Mouse (Mus musculus): Measurements from ENCODE around the gene Serbp1. TPM values are rescaled to one million over a fixed set of nuclear protein-coding genes. Genes with fewer than 3 reads are reported as not detected.

Serbp1 gene
- polyA plus RNA-seq, 1 experiment from 2014 or later, result 1,082 TPM

DNA sequence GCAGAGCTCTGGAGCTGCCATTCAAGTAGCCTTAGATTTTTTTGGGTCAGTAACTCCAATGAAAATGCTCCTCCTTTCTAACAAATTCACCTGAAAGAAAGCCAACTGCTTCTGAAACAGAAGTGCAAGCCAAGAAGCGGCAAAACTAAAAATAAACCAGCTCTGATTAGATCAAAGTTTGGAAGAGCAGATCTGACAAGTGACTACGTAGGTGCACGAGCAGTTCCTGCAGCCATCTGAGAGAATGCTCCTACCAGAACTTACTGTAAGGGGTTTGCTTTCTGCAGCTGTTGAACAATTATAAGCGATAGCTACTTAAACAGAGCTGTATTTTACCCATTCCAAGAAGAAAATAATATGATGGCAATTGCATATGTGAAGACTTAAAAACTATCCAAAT, 64.5 kb downstream of the Serbp1 start:
- Histone ChIP-seq H3K4me3 (ENCODE audit: inconsistent target) (no peak overlapping the region), H3K79me2 (ENCODE audit: inconsistent target) (no peaks in the 10 kb centered on the region), H3K36me3 (ENCODE audit: inconsistent target) (no peaks in the 10 kb centered on the region), H3K27ac (peak overlapping the region; percentile 82)
- WGBS (ENCODE audit: missing documents), result 92% methylated on average over 4 of the region's 4 CpGs

DNA sequence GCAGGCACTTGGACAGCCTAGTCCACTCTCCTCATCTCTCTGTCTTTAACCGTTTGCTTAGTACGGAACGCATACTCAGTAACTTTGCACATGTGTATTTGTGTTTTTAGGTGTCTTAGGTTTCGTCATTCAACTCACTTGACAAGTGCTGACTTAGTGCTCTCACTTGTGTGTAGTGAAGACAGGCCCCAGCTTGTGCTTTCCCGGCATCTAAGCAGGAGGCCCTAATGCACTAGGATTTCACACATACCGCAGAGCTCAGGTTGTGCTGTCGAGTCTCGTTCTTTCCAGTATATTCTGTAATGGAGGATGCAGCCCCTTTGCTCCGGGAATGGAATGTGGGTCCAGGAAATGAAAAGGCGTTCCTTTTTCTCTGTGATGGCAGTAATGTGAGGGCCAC, 65.2 kb downstream of the Serbp1 start:
- no peaks in the 10 kb centered on the region for H3K36me3 ChIP-seq (ENCODE audit: inconsistent target)
- whole genome bisulfite sequencing (ENCODE audit: missing documents), result 100% methylated on average over 9 of the region's 10 CpGs

DNA sequence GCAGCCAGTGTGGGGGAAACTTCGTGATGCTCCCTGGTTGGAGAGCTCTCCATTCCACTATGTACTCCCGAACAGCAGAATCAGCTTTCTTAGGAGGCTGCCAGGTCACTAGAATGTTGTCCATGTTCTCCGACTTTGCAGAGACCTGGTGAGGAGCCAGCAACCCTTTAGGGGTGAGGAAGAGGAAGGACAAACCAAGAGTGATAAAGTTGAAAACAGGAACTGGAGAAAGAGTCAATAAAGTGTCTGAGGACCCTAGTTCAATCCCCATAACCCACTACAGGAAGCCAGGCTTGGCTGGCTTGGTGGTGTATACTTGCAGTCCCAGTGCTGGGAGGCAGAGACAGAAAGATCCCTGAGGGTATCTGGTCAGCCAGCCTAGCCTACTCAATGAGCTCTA, 71.0 kb downstream of the Serbp1 start:
- H3K4me3 ChIP-seq (ENCODE audit: inconsistent target), result no peak overlapping the region
- H3K79me2 ChIP-seq (ENCODE audit: inconsistent target), result no peaks in the 10 kb centered on the region
- 62% methylated on average over 3 of the region's 3 CpGs for WGBS (ENCODE audit: missing documents)
- H3K36me3 ChIP-seq (ENCODE audit: inconsistent target), result no peaks in the 10 kb centered on the region
- H3K27ac ChIP-seq, result no peak overlapping the region

More for the DNA sequence above, 65.2 kb downstream of the Serbp1 start:
- H3K27ac ChIP-seq, result no peak overlapping the region
- H3K79me2 ChIP-seq (ENCODE audit: inconsistent target), result no peaks in the 10 kb centered on the region
- no peak overlapping the region for H3K4me3 ChIP-seq (ENCODE audit: inconsistent target)

DNA sequence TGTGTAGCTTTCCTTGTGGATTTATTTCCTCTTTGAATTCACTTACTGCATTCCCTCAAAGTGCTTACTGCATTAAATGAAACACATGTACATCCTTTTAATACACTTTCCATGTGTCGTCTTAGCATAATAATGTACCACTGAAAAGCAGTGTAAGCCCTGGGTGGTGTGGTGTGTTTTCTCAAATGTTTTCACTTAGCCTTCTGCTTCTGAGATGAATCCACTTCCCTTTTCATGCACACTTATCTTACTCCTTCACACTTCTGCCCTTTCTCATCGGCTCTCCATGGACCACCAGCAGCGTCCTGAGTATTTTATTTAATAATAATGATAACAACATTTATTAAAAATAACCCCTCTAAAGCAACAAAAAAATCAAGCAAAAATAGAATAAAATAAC, 71.8 kb downstream of the Serbp1 start:
- Histone ChIP-seq H3K4me3 (ENCODE audit: inconsistent target) (no peak overlapping the region), H3K79me2 (ENCODE audit: inconsistent target) (no peaks in the 10 kb centered on the region), H3K36me3 (ENCODE audit: inconsistent target) (no peaks in the 10 kb centered on the region), H3K27ac (no peak overlapping the region)
- 41% methylated on average over 3 of the region's 3 CpGs for WGBS (ENCODE audit: missing documents)

DNA sequence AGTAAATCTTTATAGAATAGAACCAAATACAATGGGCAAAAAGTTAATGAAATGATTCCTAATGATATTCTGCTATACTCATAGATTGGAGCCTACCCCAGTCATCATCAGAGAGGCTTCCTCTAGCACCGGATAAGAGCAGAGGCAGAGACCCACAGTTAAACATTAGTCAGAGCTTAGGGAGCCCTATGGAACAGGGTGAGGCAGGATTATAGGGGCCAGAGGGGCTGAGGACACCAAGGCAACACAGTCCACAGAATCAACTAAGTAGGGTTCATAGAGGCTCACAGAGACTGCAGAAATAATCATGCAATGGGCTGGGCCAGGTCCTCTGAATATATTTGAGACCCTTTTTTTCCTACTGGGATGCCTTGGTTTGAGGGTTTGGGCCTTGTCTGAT, 76.7 kb downstream of the Serbp1 start:
- Histone ChIP-seq H3K4me3 (ENCODE audit: inconsistent target) (no peak overlapping the region), H3K27ac (no peak overlapping the region), H3K79me2 (ENCODE audit: inconsistent target) (no peaks in the 10 kb centered on the region), H3K36me3 (ENCODE audit: inconsistent target) (no peaks in the 10 kb centered on the region)
- 94% methylated on average over 1 of the region's 1 CpGs for WGBS (ENCODE audit: missing documents)

DNA sequence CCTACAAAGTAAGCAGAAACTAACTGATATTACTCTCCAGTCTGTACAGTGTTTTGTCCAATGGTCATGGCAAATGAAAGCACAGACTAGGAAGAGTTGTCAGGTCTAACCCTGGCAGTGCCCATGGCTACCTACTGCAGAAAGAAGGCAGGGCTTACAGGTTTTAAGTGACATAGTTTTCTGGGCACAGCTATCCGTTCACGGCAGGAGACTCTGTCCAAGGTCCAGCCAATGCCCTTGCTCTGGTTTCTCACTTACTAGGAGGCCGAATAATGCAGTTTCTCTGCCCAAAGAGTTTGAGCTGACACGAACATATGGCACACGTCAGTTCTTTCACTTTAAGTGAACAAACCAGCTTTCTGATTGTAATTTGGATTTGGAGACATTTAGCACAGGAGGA, 79.1 kb downstream of the Serbp1 start:
- 90% methylated on average over 5 of the region's 5 CpGs for WGBS (ENCODE audit: missing documents)
- H3K4me3 ChIP-seq (ENCODE audit: inconsistent target), result no peak overlapping the region
- no peaks in the 10 kb centered on the region for H3K79me2 ChIP-seq (ENCODE audit: inconsistent target)
- no peak overlapping the region for H3K27ac ChIP-seq
- no peaks in the 10 kb centered on the region for H3K36me3 ChIP-seq (ENCODE audit: inconsistent target)

DNA sequence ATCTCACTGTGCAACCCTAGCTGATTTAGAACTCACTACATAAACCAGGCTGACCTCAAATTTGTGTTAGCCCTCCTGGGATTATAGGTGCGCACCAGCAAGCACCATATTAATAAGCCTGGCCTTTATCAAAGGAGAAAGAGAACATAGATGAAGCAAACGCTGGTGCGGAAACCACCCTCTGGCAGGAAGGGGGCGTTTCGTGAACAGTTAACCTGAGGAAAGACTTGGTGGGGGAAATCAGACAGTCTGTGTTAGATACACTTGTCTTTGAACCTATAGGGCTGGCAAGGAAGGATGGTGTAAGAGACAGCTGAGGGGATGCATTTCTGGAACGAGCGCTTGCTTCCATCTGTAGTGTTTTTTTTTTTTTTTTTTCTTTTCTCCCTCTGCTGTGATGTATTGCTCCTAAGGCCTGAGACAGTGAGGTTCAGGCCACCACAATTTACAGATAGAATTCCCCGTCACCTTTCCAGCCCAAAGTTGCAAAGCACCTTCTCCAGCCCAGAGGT, 79.9 kb downstream of the Serbp1 start:
- no peak overlapping the region for H3K4me3 ChIP-seq (ENCODE audit: inconsistent target)
- no peaks in the 10 kb centered on the region for H3K79me2 ChIP-seq (ENCODE audit: inconsistent target)
- WGBS (ENCODE audit: missing documents), result 83% methylated on average over 8 of the region's 8 CpGs
- H3K27ac ChIP-seq, result no peak overlapping the region
- no peaks in the 10 kb centered on the region for H3K36me3 ChIP-seq (ENCODE audit: inconsistent target)

DNA sequence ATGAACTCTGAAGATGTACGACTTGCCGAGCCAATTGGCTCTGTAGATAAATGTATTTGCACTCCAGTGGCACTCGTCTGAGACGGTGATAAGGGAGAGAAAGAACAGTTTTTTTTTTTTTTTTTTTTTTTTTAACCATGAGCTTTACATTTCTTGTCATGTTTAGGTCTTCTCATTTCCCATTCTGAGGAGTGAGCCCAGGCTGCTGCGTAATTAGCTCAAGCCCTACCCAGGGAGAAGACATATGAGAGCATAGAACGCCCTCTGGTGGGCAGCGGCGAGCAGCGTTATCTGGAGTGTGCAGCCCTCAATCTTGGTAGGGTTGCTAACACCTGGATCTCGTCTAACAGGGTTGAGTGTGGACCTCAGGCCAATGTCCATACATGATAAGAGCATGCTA, 80.5 kb downstream of the Serbp1 start:
- H3K4me3 ChIP-seq (ENCODE audit: inconsistent target), result no peak overlapping the region
- 24% methylated on average over 6 of the region's 10 CpGs for WGBS (ENCODE audit: missing documents)
- H3K27ac ChIP-seq, result no peak overlapping the region
- H3K79me2 ChIP-seq (ENCODE audit: inconsistent target), result no peaks in the 10 kb centered on the region
- H3K36me3 ChIP-seq (ENCODE audit: inconsistent target), result no peaks in the 10 kb centered on the region

DNA sequence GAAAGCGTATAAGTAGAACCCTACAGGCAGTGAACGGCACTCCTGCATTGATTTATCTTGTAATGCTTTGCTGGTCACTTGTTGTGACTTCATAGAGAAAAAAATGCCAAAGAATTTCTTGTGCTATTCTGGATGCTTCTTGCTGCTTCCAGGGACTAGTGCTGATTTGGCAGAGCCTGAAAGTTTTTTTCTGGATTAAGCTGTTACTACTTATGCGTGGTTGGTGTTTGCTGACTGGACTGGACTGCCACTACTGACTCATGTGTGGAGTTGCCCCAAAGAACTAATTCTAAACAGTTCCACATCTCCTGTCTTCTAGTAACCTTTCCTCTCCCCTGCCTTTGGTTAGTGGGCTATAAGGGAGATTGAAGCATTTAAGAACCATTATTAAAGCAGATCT, 85.8 kb downstream of the Serbp1 start:
- H3K36me3 ChIP-seq (ENCODE audit: inconsistent target), result no peaks in the 10 kb centered on the region
- WGBS (ENCODE audit: missing documents), result 84% methylated on average over 3 of the region's 3 CpGs
- H3K4me3 ChIP-seq (ENCODE audit: inconsistent target), result no peak overlapping the region
- no peak overlapping the region for H3K27ac ChIP-seq
- H3K79me2 ChIP-seq (ENCODE audit: inconsistent target), result no peaks in the 10 kb centered on the region

DNA sequence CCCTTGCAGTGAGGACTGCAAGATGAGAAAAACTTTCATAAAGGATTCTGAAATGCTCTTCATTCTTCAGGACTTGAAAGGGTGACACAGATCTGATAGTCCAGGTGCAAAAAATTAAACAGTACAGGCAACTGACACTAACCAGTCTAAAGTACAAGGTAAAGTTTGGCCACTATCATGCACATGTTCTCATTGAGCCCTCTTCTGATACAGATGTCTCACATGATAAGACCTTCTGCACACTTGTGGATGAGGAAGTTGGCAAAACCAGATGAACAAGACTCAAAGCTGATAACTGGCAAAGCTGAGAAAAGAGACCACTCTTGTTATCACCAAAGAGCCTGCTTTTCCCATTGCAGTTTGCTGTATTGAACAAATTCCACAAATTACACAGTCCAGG, 100.0 kb downstream of the Serbp1 start:
- Histone ChIP-seq H3K36me3 (ENCODE audit: inconsistent target) (no peaks in the 10 kb centered on the region), H3K27ac (no peak overlapping the region), H3K4me3 (ENCODE audit: inconsistent target) (no peak overlapping the region), H3K79me2 (ENCODE audit: inconsistent target) (no peaks in the 10 kb centered on the region)

DNA sequence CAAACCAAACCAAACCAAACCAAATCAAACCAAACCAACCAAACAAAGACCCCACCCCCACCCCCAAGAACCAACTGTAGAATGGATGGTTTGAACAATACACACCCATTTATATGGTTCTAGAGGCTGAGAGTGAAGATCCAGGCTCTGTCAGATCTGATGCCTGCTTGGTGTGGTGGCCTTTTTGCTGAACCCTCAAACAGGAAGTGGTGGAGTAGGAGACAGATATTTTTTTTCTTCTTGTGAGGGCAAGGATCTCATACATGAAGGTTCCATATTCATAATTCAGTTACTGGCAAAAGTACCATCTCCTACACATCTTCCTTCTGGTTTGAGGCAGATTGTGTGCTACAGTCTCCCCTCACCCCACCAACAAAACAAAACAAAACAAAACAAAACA, 101.5 kb downstream of the Serbp1 start:
- Histone ChIP-seq H3K27ac (no peak overlapping the region), H3K79me2 (ENCODE audit: inconsistent target) (no peaks in the 10 kb centered on the region), H3K36me3 (ENCODE audit: inconsistent target) (no peaks in the 10 kb centered on the region), H3K4me3 (ENCODE audit: inconsistent target) (no peak overlapping the region)

Other genes starting within 250 kb of the Serbp1 start
- gene Gadd45a, start 200.7 kb upstream of the Serbp1 start, polyA plus RNA-seq (2018), result 88.5 to 287 TPM (median 181 TPM) in 3 replicates
- gene Il12rb2, start 138.0 kb downstream of the Serbp1 start, polyA plus RNA-seq (2018), result 12.6 to 33.6 TPM (median 23.0 TPM) in 3 replicates